ENCODE assay signal across 16 mouse cellular contexts in genomic region chr1:163640527-163641228, GRCm38 (mm10).
DNase-seq lines count a peak whose midpoint lies in the region; ATAC-seq lines count a peak whose summit lies in the region.
"Had no signal": no experiment of that assay in that cellular context is flagged by ENCODE, and none has a peak within 500 bp of the region (broad histone marks: within the 10 kb centered on the region; RNA-seq: fewer than 3 reads in every experiment).

No protein-coding gene starts in this region.

- no peaks in the 10 kb centered on the region for H3K27me3 ChIP-seq in forebrain, embryonic 16.5 days (replicated peaks; ENCODE audit: control insufficient read depth, insufficient read depth, low read length)
- no peaks in the 10 kb centered on the region for H3K27me3 ChIP-seq in midbrain, embryonic 13.5 days

- H3K27ac ChIP-seq in forebrain, embryonic 16.5 days (ENCODE audit: low read length) = no peak overlapping the region
- H3K27ac ChIP-seq in midbrain, embryonic 13.5 days = no peak overlapping the region
- H3K27ac ChIP-seq: kidney, postnatal 0 days; liver, embryonic 14.5 days; stomach, postnatal 0 days had no signal

- DNase-seq in Muller cell, postnatal 12 days (ENCODE audit: inconsistent ontology term) = peak; percentile 35
- DNase-seq in embryo, embryonic 10.5 days (ENCODE audit: low spot score) = peak; percentile 32
- DNase-seq in adrenal gland, postnatal 14 days = no peak
- no peak for DNase-seq in cerebellum, postnatal 14 days
- DNase-seq: cerebellum, adult 18-20 months; gastrocnemius, postnatal 25 days; layer of hippocampus, adult 9-11 months; thymus, postnatal 36 days had no signal

- peaks cover 5% of the 10 kb centered on the region for H3K4me1 ChIP-seq in forebrain, embryonic 16.5 days (replicated peaks; ENCODE audit: control insufficient read depth, insufficient read depth, low read length)
- H3K4me1 ChIP-seq in midbrain, embryonic 13.5 days (replicated peaks) = peaks cover 12% of the 10 kb centered on the region

- 30% methylated on average over 9 of the region's 9 CpGs for WGBS in forebrain, embryonic 16.5 days
- 38% methylated on average over 9 of the region's 9 CpGs for WGBS in midbrain, embryonic 13.5 days

- no peaks in the 10 kb centered on the region for H3K9me3 ChIP-seq in forebrain, embryonic 16.5 days (ENCODE audit: control insufficient read depth, low read length)
- no peaks in the 10 kb centered on the region for H3K9me3 ChIP-seq in midbrain, embryonic 13.5 days

- no peak overlapping the region for H3K9ac ChIP-seq in forebrain, embryonic 16.5 days (replicated peaks; ENCODE audit: low read depth, low read length)
- no peak overlapping the region for H3K9ac ChIP-seq in midbrain, embryonic 13.5 days (replicated peaks)
- H3K9ac ChIP-seq: liver, embryonic 14.5 days had no signal

- H3K4me2 ChIP-seq in forebrain, embryonic 16.5 days (ENCODE audit: low read length) = no peak overlapping the region; the same call in 1 of the 2 replicates
- no peak overlapping the region for H3K4me2 ChIP-seq in midbrain, embryonic 13.5 days (replicated peaks)

- peak; percentile 78 for ATAC-seq in forebrain, embryonic 16.5 days
- peak; percentile 48; the same call in 1 of the 2 replicates for ATAC-seq in midbrain, embryonic 13.5 days
- no peak for ATAC-seq in megakaryocyte, adult 5-6 weeks (ENCODE audit: poor library complexity, severe bottlenecking)
- ATAC-seq: CD4-positive, CD25-positive, alpha-beta regulatory T cell, adult 4 months; inflammation-experienced regulatory T-cells, adult 6 months had no signal

- no peak overlapping the region for H3K4me3 ChIP-seq in forebrain, embryonic 16.5 days (replicated peaks; ENCODE audit: low read length)
- H3K4me3 ChIP-seq in midbrain, embryonic 13.5 days (replicated peaks) = no peak overlapping the region

- no peaks in the 10 kb centered on the region for H3K36me3 ChIP-seq in forebrain, embryonic 16.5 days (ENCODE audit: control insufficient read depth, insufficient read depth)
- H3K36me3 ChIP-seq in midbrain, embryonic 13.5 days = no peaks in the 10 kb centered on the region

Comparison
In these comparisons a context has a peak if more than half of its experiments do, and no peak if none do; other contexts are left out.
1. DNase-seq: peak in Muller cell, postnatal 12 days (single experiment) and embryo, embryonic 10.5 days (single experiment); none in adrenal gland, postnatal 14 days (single experiment) and cerebellum, postnatal 14 days (0 of 2).